In the genomic region with DNA sequence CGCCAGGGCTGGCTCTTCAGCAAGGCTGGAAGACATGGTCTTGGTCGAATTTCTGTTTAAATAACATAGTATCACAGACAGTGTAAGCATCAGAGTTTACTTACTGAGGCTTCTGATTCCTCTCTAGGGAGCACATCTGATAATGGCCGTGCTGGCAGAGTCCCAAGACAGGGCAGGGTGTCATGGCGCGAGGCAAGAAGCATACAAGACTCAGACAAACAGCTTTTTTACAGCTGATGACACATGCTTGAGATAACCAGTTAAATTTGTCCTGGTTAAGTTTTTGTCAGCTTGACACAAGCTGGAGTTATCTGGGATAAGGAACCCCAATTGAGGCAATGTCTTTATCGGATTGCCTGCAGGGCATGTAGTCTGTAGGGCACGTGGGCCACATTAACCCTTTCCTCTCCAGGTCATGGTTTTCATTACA, we compare ENCODE assay signal across 13 mouse cellular contexts. TPM values are rescaled to one million over a fixed set of nuclear protein-coding genes. Genes with fewer than 3 reads are reported as not detected.
DNase-seq lines count a peak whose midpoint lies in the region; ATAC-seq and TF ChIP-seq lines count a peak whose summit lies in the region.
"Had no signal": no experiment of that assay in that cellular context is flagged by ENCODE, and none has a peak within 500 bp of the region (broad histone marks: within the 10 kb centered on the region; RNA-seq: fewer than 3 reads in every experiment).

No protein-coding gene starts in this region.

- intact Hi-C loops in heart, postnatal 25 days (cut with DNase I) = no loop called here

- H3K4me1 ChIP-seq in liver, embryonic 16.5 days (ENCODE audit: control insufficient read depth, low read depth, low read length) = peaks cover 11% of the 10 kb centered on the region
- no peaks in the 10 kb centered on the region for H3K4me1 ChIP-seq in forebrain, postnatal 0 days (ENCODE audit: insufficient read depth)
- H3K4me1 ChIP-seq: forebrain, embryonic 12.5 days; limb, embryonic 15.5 days had no signal

- H3K9ac ChIP-seq in liver, embryonic 16.5 days (ENCODE audit: low read depth, low read length) = peak overlapping the region; percentile 46
- H3K9ac ChIP-seq in forebrain, postnatal 0 days = no peak overlapping the region
- H3K9ac ChIP-seq: forebrain, embryonic 12.5 days; limb, embryonic 15.5 days had no signal

- no peak for TF ChIP-seq CTCF in forebrain, postnatal 0 days (IDR thresholded peaks at IDR 0.05; ENCODE audit: low read depth)

- DNase-seq in heart, adult 11 months = peak; percentile 71
- no peak for DNase-seq in heart, postnatal 25 days (ENCODE audit: low spot score)
- peak; percentile 9 for DNase-seq in 3T3-L1 (ENCODE audit: low read depth, low spot score)
- no peak for DNase-seq in forebrain, postnatal 0 days
- no peak for DNase-seq in thymus, postnatal 0 days (ENCODE audit: low spot score)
- DNase-seq in urinary bladder, postnatal 36 days (ENCODE audit: low spot score in 2 of 2) = no peak
- DNase-seq: cerebellum, postnatal 36 days had no signal

- peak overlapping the region; percentile 89 for H3K27ac ChIP-seq in liver, embryonic 16.5 days (ENCODE audit: low read length)
- H3K27ac ChIP-seq in forebrain, postnatal 0 days (ENCODE audit: low read depth, low read length) = no peak overlapping the region
- H3K27ac ChIP-seq: forebrain, embryonic 12.5 days; limb, embryonic 15.5 days had no signal

- ATAC-seq in erythroblast, adult 5-6 weeks (replicated peaks; ENCODE audit: low FRiP score, poor library complexity, severe bottlenecking) = peak; percentile 92
- ATAC-seq in liver, embryonic 16.5 days (ENCODE audit: low read depth) = peak; percentile 93
- no peak for ATAC-seq in forebrain, postnatal 0 days
- ATAC-seq: activated CD4-positive, CD25-positive, alpha-beta regulatory T cell, adult 4 months had no signal

- no peaks in the 10 kb centered on the region for H3K27me3 ChIP-seq in liver, embryonic 16.5 days (ENCODE audit: control insufficient read depth, insufficient read depth, low read depth, low read length)
- no peaks in the 10 kb centered on the region for H3K27me3 ChIP-seq in forebrain, postnatal 0 days (ENCODE audit: insufficient read depth, low read length)
- H3K27me3 ChIP-seq: forebrain, embryonic 12.5 days had no signal

- peak overlapping the region; percentile 44 for H3K4me3 ChIP-seq in liver, embryonic 16.5 days (ENCODE audit: low read depth, low read length)
- H3K4me3 ChIP-seq in forebrain, postnatal 0 days (ENCODE audit: low read depth, low read length) = no peak overlapping the region
- H3K4me3 ChIP-seq: forebrain, embryonic 12.5 days; limb, embryonic 15.5 days had no signal

- no peaks in the 10 kb centered on the region for H3K9me3 ChIP-seq in liver, embryonic 16.5 days (replicated peaks; ENCODE audit: control insufficient read depth, low read length)
- H3K9me3 ChIP-seq in forebrain, postnatal 0 days (ENCODE audit: low read length) = no peaks in the 10 kb centered on the region
- H3K9me3 ChIP-seq: forebrain, embryonic 12.5 days; limb, embryonic 15.5 days had no signal

- H3K4me2 ChIP-seq in liver, embryonic 16.5 days (ENCODE audit: low read depth, low read length) = peak overlapping the region; percentile 52
- H3K4me2 ChIP-seq in forebrain, postnatal 0 days (ENCODE audit: low read depth) = no peak overlapping the region
- H3K4me2 ChIP-seq: forebrain, embryonic 12.5 days; limb, embryonic 15.5 days had no signal

- 13% methylated on average over 7 of the region's 7 CpGs for WGBS in liver, embryonic 16.5 days (ENCODE audit: insufficient replicate concordance)
- WGBS in forebrain, postnatal 0 days = 43% methylated on average over 7 of the region's 7 CpGs

- no peaks in the 10 kb centered on the region for H3K36me3 ChIP-seq in liver, embryonic 16.5 days (ENCODE audit: control insufficient read depth, insufficient read depth)
- no peaks in the 10 kb centered on the region for H3K36me3 ChIP-seq in forebrain, postnatal 0 days (ENCODE audit: insufficient read depth)
- H3K36me3 ChIP-seq: forebrain, embryonic 12.5 days; limb, embryonic 15.5 days had no signal

RNA-seq across cellular contexts. Expression of a gene that starts 20.8 kb away (rescaled TPM):
- total RNA-seq in heart, postnatal 25 days (2021) = not detected
- total RNA-seq in erythroblast, adult 5-6 weeks (2015; ENCODE audit: low replicate concordance) = 0.63 TPM in 1 of 2 replicates, not detected in the other
- total RNA-seq in erythroblast, adult 5-6 weeks (2017; ENCODE audit: low replicate concordance) = not detected in 2 replicates
- 0.72 and 0.95 TPM in 2 replicates for polyA plus RNA-seq in liver, embryonic 16.5 days (2015; fragmentation: Nextera tagmentation; extraction: Ambion mirVana)
- 0.24 and 1.7 TPM in 2 replicates for total RNA-seq in forebrain, postnatal 0 days (2014; rRNA removed)
- 0.28 and 0.38 TPM in 2 replicates for polyA plus RNA-seq in forebrain, postnatal 0 days (2015; fragmentation: Nextera tagmentation; extraction: Ambion mirVana)
- polyA plus RNA-seq in thymus, postnatal 0 days (2015; fragmentation: Nextera tagmentation; extraction: Ambion mirVana) = 0.10 TPM in 1 of 2 replicates, not detected in the other
- polyA plus RNA-seq: neural tube, embryonic 11.5 days had no signal

Comparison
In these comparisons a context has a peak if more than half of its experiments do, and no peak if none do; other contexts are left out.
1. DNase-seq: peak in heart, adult 11 months (single experiment) and 3T3-L1 (single experiment); none in heart, postnatal 25 days (single experiment), forebrain, postnatal 0 days (single experiment), thymus, postnatal 0 days (single experiment) and urinary bladder, postnatal 36 days (0 of 2).